Mouse (Mus musculus): ENCODE measurements at regions not wholly inside any gene's neighbourhood (a gene's known extent, or its start where the extent isn't known, plus 50 kb on each side); places are given as distances from the start of the nearest gene placed in this dataset.

DNA sequence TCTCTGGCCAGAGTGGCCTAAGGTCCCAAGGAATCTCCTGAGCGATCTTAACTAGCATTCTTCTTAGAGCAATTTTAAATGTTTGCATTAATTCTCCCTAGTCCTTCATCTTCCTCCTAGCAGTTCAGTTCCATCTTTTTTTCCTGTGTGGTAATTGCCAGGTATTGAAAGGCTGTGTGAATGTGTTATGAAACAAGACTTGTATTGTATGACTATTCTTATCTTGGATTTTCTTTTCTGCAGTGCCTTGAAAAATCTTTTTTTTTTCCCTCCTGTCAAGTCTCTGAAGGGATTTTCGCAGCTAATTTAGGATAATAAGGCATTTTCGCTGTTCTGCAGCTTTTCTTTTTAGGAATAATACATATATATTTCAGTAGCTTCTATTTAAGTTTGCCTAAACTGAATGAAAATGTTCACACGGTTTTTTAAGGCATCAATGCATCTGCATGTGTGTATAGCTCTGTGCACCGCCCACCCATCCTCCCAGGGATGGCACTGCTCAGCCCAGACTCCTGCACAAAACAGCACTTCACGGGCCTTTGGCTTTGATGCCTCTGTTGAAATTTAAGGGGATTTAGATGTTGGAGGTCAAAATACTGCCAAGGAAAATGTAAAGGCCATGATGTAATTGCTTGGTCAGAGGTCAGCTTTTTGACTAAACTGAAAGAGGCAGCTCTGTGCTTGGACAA lies 132.4 kb downstream of the Fgf9 start:
- DNase-seq (ENCODE audit: low spot score): no peak

DNA sequence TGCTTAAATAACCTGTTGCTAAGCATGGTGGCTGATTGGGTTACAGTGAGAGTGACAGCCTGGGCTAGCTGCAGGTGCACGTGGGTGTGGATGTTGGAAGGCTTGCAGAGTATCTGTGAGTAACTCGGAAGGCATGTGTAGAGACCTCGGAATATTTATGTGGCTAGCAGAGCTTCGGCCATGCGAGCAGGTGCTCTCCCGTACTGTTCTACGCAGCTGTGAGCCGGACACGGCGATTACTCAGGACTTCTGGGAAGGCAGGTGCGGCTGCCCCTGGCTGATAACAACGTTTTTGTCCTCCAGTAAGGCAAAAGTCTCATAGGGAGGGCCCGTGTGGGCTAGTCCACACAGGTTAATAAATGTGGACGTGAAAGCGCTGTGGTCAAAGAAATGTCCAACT lies 119.6 kb downstream of the Fgf9 start:
- DNase-seq (ENCODE audit: low spot score): no peak

DNA sequence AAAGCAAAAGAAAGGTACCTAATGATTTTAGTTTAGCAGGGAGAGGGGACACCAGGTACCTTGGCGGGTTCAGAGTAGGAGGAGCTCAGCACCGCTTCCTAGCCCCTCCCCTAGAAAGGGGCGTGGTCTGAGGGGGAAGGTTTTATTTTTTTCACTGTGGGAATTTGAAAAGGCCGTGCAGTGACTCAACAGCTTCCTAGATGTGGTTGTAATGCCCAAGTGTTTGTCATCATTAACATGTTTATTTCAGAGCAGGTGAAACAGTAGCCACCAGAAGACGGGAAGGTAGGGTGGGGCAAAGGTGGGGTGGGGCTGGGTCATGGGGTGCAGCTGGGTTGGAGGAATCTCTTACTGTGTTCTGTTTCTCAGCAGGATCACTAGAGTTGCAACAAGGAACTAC lies 112.5 kb downstream of the Fgf9 start:
- DNase-seq (ENCODE audit: low spot score): no peak

DNA sequence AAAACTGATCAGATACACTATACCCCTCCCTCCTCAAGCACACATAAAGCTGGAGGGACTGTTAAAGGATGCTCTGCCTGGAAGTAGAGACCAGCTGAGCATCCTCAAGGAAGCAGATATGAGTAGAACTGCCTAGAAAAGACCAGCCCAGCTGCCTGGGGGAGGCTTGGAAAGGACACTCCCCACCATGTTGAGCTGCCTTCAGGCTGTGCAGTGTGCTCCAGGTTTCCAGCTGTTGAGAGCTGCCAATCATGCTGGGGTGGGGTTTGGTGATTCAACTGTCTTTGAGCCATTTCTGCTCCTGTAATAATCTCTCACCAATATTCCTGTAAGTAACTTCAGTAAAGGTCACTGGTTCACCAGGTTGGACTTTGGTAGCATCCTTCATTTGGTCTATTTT lies 110.4 kb downstream of the Fgf9 start:
- DNase-seq (ENCODE audit: low spot score): no peak

DNA sequence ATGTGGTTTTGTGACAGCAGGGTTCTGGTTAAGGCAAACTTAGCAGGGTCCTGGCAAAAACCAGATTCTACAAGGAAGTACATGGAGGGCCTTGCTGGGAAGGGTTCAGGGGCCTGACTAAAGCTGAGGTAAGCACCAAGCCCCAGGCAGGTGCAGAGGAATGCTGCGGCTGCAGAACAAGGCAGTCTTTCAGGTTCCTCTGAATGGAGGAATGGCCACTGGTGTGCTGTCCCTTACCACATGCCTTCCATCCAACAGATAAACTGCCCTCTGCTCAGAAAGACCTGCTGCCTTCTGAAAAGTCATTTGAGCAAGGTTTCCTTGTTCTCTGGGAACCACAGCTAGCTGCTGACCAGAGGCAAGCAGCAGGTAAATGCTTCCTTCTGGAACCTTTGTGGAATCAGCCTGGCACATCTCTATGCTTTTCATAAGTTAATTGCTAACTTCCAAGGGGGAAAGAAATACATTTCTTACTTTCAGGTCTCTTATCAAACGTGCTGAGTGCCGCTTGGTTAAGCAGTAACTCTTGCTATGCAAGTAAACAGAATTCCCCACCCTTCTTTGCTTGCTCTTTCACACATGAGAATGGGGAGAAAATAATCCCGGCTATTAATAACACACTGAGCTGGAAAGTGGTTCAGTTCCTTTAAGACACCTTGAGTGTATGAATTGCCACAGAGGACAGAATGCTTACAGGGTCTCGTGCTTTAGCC lies 105.5 kb downstream of the Fgf9 start:
- DNase-seq (ENCODE audit: low spot score): no peak

DNA sequence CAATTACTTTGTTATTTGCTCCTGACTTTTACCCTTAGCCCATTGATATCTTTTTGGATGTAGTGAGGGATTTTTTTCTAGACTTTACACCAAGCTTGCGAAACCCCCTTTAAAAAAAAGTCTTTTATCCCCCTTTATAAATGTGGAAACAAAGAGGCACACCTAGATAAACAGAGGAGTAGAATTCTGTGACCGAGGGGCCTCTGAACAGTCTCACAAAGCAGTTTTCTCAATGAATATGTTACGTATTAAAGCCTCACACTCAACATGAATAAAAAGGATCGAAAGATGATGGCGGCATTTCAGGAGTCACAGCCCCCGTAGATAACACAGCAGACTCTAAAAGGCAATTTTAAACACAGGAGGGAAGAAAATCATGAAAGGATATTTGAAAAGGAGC lies 104.2 kb downstream of the Fgf9 start:
- no peak for DNase-seq (ENCODE audit: low spot score)

DNA sequence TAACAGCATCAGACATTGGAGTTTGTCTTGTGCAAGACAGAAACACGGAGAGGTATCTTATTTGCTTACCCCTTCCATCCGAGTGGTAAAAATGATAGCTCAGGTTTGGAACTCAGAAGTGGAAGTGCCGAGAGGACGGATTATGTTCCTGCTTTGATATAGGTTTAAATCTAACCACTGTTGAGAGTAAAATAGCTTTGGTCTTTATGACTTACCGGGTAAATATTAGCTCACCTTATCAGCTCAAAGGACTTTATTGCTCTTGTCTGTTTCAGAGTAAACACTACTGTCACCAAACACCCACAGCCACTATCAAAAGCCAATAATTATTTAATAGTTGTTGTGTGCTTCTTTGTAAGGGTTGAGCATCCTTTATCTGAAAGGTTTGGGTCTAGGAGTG lies 98.6 kb downstream of the Fgf9 start:
- DNase-seq (ENCODE audit: low spot score): no peak
